Mouse (Mus musculus) forebrain, embryonic 14.5 days (tissue): ENCODE results near the gene Cybb. TPM values are rescaled to one million over a fixed set of nuclear protein-coding genes. Genes with fewer than 3 reads are reported as not detected.

ENCODE experiments used
- ATAC-seq: fragments of 200-750 bp; cut with Nextera tagmentation; 2 replicates; pipeline ENCODE4 v1.8.0; 2017; ENCODE audit warnings: mild to moderate bottlenecking, moderate library complexity
- DNase-seq: peaks from one replicate; pipeline ENCODE4 v3.0.0-alpha.2; 2015; ENCODE audit warnings: low spot score
- H3K27ac ChIP-seq: fragments of 300-500 bp; sonication (generic); 2 replicates; pipeline ENCODE4 v1.5.1; 2014; ENCODE audit warnings: low read depth, mild to moderate bottlenecking, control low read depth, low read length, moderate library complexity
- H3K27me3 ChIP-seq: fragments of 300-500 bp; sonication (generic); replicated peaks from 2 replicates; pipeline ENCODE4 v1.6.1; 2014; ENCODE audit warnings: low read length, control low read depth, mixed read lengths; ENCODE audit not compliant: control insufficient read depth, insufficient read depth
- H3K36me3 ChIP-seq: fragments of 300-500 bp; sonication (generic); 2 replicates; pipeline ENCODE4 v1.6.1; 2014; ENCODE audit warnings: low read length, control low read depth; ENCODE audit not compliant: control insufficient read depth, insufficient read depth
- H3K4me1 ChIP-seq: fragments of 300-500 bp; sonication (generic); 2 replicates; pipeline ENCODE4 v1.6.1; 2014; ENCODE audit warnings: antibody characterized with exemption, low read length, control low read depth; ENCODE audit not compliant: control insufficient read depth, insufficient read depth
- H3K4me2 ChIP-seq: fragments of 300-500 bp; sonication (generic); 2 replicates; pipeline ENCODE4 v1.6.1; 2014; ENCODE audit warnings: mild to moderate bottlenecking, control low read depth, low read length
- H3K4me3 ChIP-seq: fragments of 300-500 bp; sonication (generic); 2 replicates; pipeline ENCODE4 v1.5.1; 2014; ENCODE audit warnings: low read depth, low read length, control low read depth
- H3K9ac ChIP-seq: fragments of 300-500 bp; sonication (generic); 2 replicates; pipeline ENCODE4 v1.6.1; 2014; ENCODE audit warnings: mild to moderate bottlenecking, low read length, control low read depth, moderate library complexity
- H3K9me3 ChIP-seq: fragments of 300-500 bp; sonication (generic); replicated peaks from 2 replicates; pipeline ENCODE4 v1.6.1; 2016; ENCODE audit warnings: low read length, control low read depth, mixed read lengths; ENCODE audit not compliant: control insufficient read depth
- WGBS: fragments of 180-500 bp; shearing (Covaris S2); extraction: QIAGEN DNeasy Blood & Tissue Kit; methylation state at CpG from one replicate; pipeline ENCODE4 v1.1.7; 2014; 5-methylcytosine and 5-hydroxymethylcytosine counted together
- polyA plus RNA-seq: library from polyadenylated mRNA; unstranded; fragments of >200 nt; fragmentation: Nextera tagmentation; extraction: Ambion mirVana; gene quantifications from 2 replicates; pipeline ENCODE4 v1.2.1, GENCODE M21; 2014

The Cybb gene
- polyA plus RNA-seq, 1 experiment from 2014 or later = 0.51 TPM

- 87% methylated on average over 4 of the region's 4 CpGs for WGBS
- H3K4me3 ChIP-seq = no peak overlapping the region
- H3K27ac ChIP-seq = no peak overlapping the region
- no peaks in the 10 kb centered on the region for H3K4me1 ChIP-seq
- H3K9ac ChIP-seq = no peak overlapping the region
- no peak for DNase-seq
- no peak overlapping the region for H3K4me2 ChIP-seq
- ATAC-seq = no peak
- no peaks in the 10 kb centered on the region for H3K36me3 ChIP-seq
- H3K27me3 ChIP-seq = no peaks in the 10 kb centered on the region
- no peaks in the 10 kb centered on the region for H3K9me3 ChIP-seq
Observed at GRCm38 (mm10) chrX:9467020-9467419, 20.6 kb downstream of the Cybb start.

GRCm38 (mm10) chrX:9465890-9466289 lies 21.7 kb downstream of the Cybb start:
- Histone ChIP-seq H3K27me3 (no peaks in the 10 kb centered on the region), H3K4me3 (no peak overlapping the region), H3K36me3 (no peaks in the 10 kb centered on the region), H3K9ac (no peak overlapping the region), H3K27ac (no peak overlapping the region), H3K4me1 (no peaks in the 10 kb centered on the region), H3K9me3 (no peaks in the 10 kb centered on the region), H3K4me2 (no peak overlapping the region)
- WGBS = 75% methylated on average over 2 of the region's 2 CpGs
- ATAC-seq = no peak
- DNase-seq = no peak

- no peak for DNase-seq
- no peak for ATAC-seq
- H3K4me3 ChIP-seq = no peak overlapping the region
- no peaks in the 10 kb centered on the region for H3K9me3 ChIP-seq
- H3K36me3 ChIP-seq = no peaks in the 10 kb centered on the region
- no peaks in the 10 kb centered on the region for H3K4me1 ChIP-seq
- no peak overlapping the region for H3K9ac ChIP-seq
- no peak overlapping the region for H3K27ac ChIP-seq
- 75% methylated on average over 3 of the region's 3 CpGs for WGBS
- no peaks in the 10 kb centered on the region for H3K27me3 ChIP-seq
- H3K4me2 ChIP-seq = no peak overlapping the region
Observed at GRCm38 (mm10) chrX:9462671-9463070, 24.9 kb downstream of the Cybb start.

- no peak overlapping the region for H3K4me3 ChIP-seq
- DNase-seq = no peak
Observed at GRCm38 (mm10) chrX:9461399-9461798, 26.2 kb downstream of the Cybb start.

GRCm38 (mm10) chrX:9460387-9460930 lies 27.1 kb downstream of the Cybb start:
- Histone ChIP-seq H3K4me3 (no peak overlapping the region), H3K9ac (no peak overlapping the region), H3K36me3 (no peaks in the 10 kb centered on the region), H3K4me1 (no peaks in the 10 kb centered on the region), H3K9me3 (no peaks in the 10 kb centered on the region), H3K4me2 (no peak overlapping the region), H3K27me3 (no peaks in the 10 kb centered on the region), H3K27ac (no peak overlapping the region)
- 80% methylated on average over 4 of the region's 4 CpGs for WGBS
- ATAC-seq (no peak), DNase-seq (no peak)

More at GRCm38 (mm10) chrX:9461399-9461798, 26.2 kb downstream of the Cybb start:
- Histone ChIP-seq H3K27me3 (no peaks in the 10 kb centered on the region), H3K9me3 (no peaks in the 10 kb centered on the region), H3K27ac (no peak overlapping the region), H3K4me1 (no peaks in the 10 kb centered on the region), H3K9ac (no peak overlapping the region), H3K36me3 (no peaks in the 10 kb centered on the region), H3K4me2 (no peak overlapping the region)
- no peak for ATAC-seq

- Histone ChIP-seq H3K4me2 (no peak overlapping the region), H3K9ac (no peak overlapping the region), H3K4me1 (no peaks in the 10 kb centered on the region), H3K27ac (no peak overlapping the region), H3K36me3 (no peaks in the 10 kb centered on the region), H3K9me3 (no peaks in the 10 kb centered on the region), H3K27me3 (no peaks in the 10 kb centered on the region), H3K4me3 (no peak overlapping the region)
- WGBS = 90% methylated on average over 5 of the region's 5 CpGs
- ATAC-seq (no peak), DNase-seq (no peak)
Observed at GRCm38 (mm10) chrX:9452375-9452774, 35.2 kb downstream of the Cybb start.

GRCm38 (mm10) chrX:9447284-9447683 lies 40.3 kb downstream of the Cybb start:
- Histone ChIP-seq H3K27ac (no peak overlapping the region), H3K4me2 (no peak overlapping the region), H3K9ac (no peak overlapping the region), H3K4me1 (no peaks in the 10 kb centered on the region), H3K4me3 (no peak overlapping the region), H3K9me3 (no peaks in the 10 kb centered on the region), H3K36me3 (no peaks in the 10 kb centered on the region), H3K27me3 (no peaks in the 10 kb centered on the region)
- ATAC-seq (no peak), DNase-seq (no peak)

GRCm38 (mm10) chrX:9441102-9441501 lies 46.5 kb downstream of the Cybb start:
- ATAC-seq (no peak), DNase-seq (peak; percentile 0)
- no peaks in the 10 kb centered on the region for H3K27me3 ChIP-seq
- H3K4me3 ChIP-seq = no peak overlapping the region
- H3K9ac ChIP-seq = no peak overlapping the region
- H3K9me3 ChIP-seq = no peaks in the 10 kb centered on the region
- no peak overlapping the region for H3K4me2 ChIP-seq
- H3K27ac ChIP-seq = no peak overlapping the region
- H3K36me3 ChIP-seq = no peaks in the 10 kb centered on the region
- H3K4me1 ChIP-seq = no peaks in the 10 kb centered on the region
- WGBS = 66% methylated on average over 4 of the region's 4 CpGs

- H3K9ac ChIP-seq = no peak overlapping the region
- no peaks in the 10 kb centered on the region for H3K36me3 ChIP-seq
- no peaks in the 10 kb centered on the region for H3K27me3 ChIP-seq
- H3K27ac ChIP-seq = no peak overlapping the region
- H3K4me3 ChIP-seq = no peak overlapping the region
- DNase-seq (no peak), ATAC-seq (no peak)
- H3K9me3 ChIP-seq = no peaks in the 10 kb centered on the region
- WGBS = 90% methylated on average over 4 of the region's 4 CpGs
- H3K4me1 ChIP-seq = no peaks in the 10 kb centered on the region
- no peak overlapping the region for H3K4me2 ChIP-seq
Observed at GRCm38 (mm10) chrX:9440556-9440955, 47.0 kb downstream of the Cybb start.
